Mouse (Mus musculus) ES-E14 (cell line): ENCODE measurements around the gene Ssbp2. TPM values are rescaled to one million over a fixed set of nuclear protein-coding genes. Genes with fewer than 3 reads are reported as not detected.
A peak's percentile ranks its signal among the peaks of the same experiment; 100 is the strongest.

Experiments
- DNase-seq: peaks from one replicate; pipeline ENCODE4 v3.0.0-alpha.2; 2013; ENCODE audit warnings: low read depth, low spot score
- H3K27ac ChIP-seq: 2 replicates; pipeline ENCODE4 v1.5.1; 2012; ENCODE audit warnings: low read depth, mild to moderate bottlenecking, low read length, moderate library complexity, mixed read lengths; ENCODE audit not compliant: poor library complexity, insufficient read depth, severe bottlenecking
- H3K36me3 ChIP-seq: 2 replicates; pipeline ENCODE4 v1.6.1; 2012; ENCODE audit warnings: mild to moderate bottlenecking, low read length, moderate library complexity, mixed read lengths; ENCODE audit not compliant: control insufficient read depth, poor library complexity, insufficient read depth, severe bottlenecking
- H3K4me1 ChIP-seq, 2 experiments: fragments of 150-350 bp in 1 of 2; sonication (generic) in 1 of 2; 2 replicates each; pipeline ENCODE4 v1.6.1; 2012; ENCODE audit warnings: low read length in 2 of 2, mild to moderate bottlenecking in 1 of 2, mixed read lengths in 1 of 2; ENCODE audit not compliant: control insufficient read depth in 2 of 2, insufficient read depth in 2 of 2, poor library complexity in 1 of 2
- H3K4me3 ChIP-seq, 2 experiments: fragments of 150-350 bp in 1 of 2; sonication (generic) in 1 of 2; 2 replicates each; pipeline ENCODE4 v1.5.1; 2012; ENCODE audit warnings: low read length in 2 of 2, low read depth in 1 of 2, mild to moderate bottlenecking in 1 of 2, mixed read lengths in 1 of 2; ENCODE audit not compliant: insufficient read depth in 1 of 2, poor library complexity in 1 of 2, severe bottlenecking in 1 of 2
- H3K9ac ChIP-seq: 2 replicates; pipeline ENCODE4 v1.6.1; 2012; ENCODE audit warnings: low read depth, mild to moderate bottlenecking, low read length, mixed read lengths; ENCODE audit not compliant: poor library complexity, insufficient read depth, severe bottlenecking
- H3K9me3 ChIP-seq: fragments of 150-350 bp; sonication (generic); 2 replicates; pipeline ENCODE4 v1.6.1; 2012; ENCODE audit warnings: low read depth, mild to moderate bottlenecking, low read length; ENCODE audit not compliant: control insufficient read depth, insufficient read depth
- CHD2 ChIP-seq: IDR thresholded peaks from 2 replicates; pipeline ENCODE4 v1.6.1; 2014; ENCODE audit warnings: mild to moderate bottlenecking, low read depth, low read length, inconsistent platforms
- HCFC1 ChIP-seq: IDR thresholded peaks from 2 replicates; pipeline ENCODE4 v1.6.1; 2012; ENCODE audit warnings: low read length, inconsistent platforms, borderline replicate concordance; ENCODE audit not compliant: insufficient read depth
- MAFK ChIP-seq: IDR thresholded peaks from 2 replicates; pipeline ENCODE4 v1.6.1; 2014; ENCODE audit warnings: mild to moderate bottlenecking, low read depth, low read length, inconsistent platforms; ENCODE audit not compliant: insufficient read depth
- ZC3H11A ChIP-seq: IDR thresholded peaks from 2 replicates; pipeline ENCODE4 v1.6.1; 2012; ENCODE audit warnings: low read depth, mild to moderate bottlenecking, inconsistent platforms, low read length, borderline replicate concordance
- ZNF384 ChIP-seq: IDR thresholded peaks from 2 replicates; pipeline ENCODE4 v1.6.1; 2012; ENCODE audit warnings: low read depth, low read length, inconsistent platforms
- in situ Hi-C, 2 experiments: fragments of 600-800 bp; cut with MboI; formaldehyde crosslinking; loops; one replicate each; pipeline ENCODE4 v1.15.1; 2025; ENCODE audit warnings: low sequenced_read_pairs in 2 of 2, inconsistent platforms in 1 of 2; ENCODE audit not compliant: unreplicated experiment in 2 of 2
- total RNA-seq: library from RNA; depleted of rRNA; stranded (reverse); fragments of 300-350 nt; gene quantifications from 2 replicates; pipeline ENCODE4 v1.2.3, GENCODE M21; 2012

Gene Ssbp2
- total RNA-seq, 1 experiment = 7.2 TPM

GRCm38 (mm10) chr13:91462395-91462794 is 2.3 kb downstream of the Ssbp2 start:
- in situ Hi-C loops = loop anchor here in 1 of 2 experiments (5.0 kb wide), 1 partner anchor 90 kb away; no protein-coding TSS in a partner anchor
- no peak overlapping the region for H3K27ac ChIP-seq

GRCm38 (mm10) chr13:91462893-91463481 is 2.9 kb downstream of the Ssbp2 start:
- no peak for DNase-seq

More at GRCm38 (mm10) chr13:91462395-91462794, 2.3 kb downstream of the Ssbp2 start:
- Histone ChIP-seq H3K4me3 (peak overlapping the region; percentile 73 to 77), H3K4me1 (peaks cover 0 to 4% of the 10 kb centered on the region in 2 experiments; a peak in 2 of 4 replicates), H3K9ac (no peak overlapping the region), H3K36me3 (no peaks in the 10 kb centered on the region), H3K9me3 (no peaks in the 10 kb centered on the region)
- TF ChIP-seq HCFC1 = no peak
- TF ChIP-seq MAFK = no peak
- no peak for TF ChIP-seq CHD2
- no peak for TF ChIP-seq ZNF384
- TF ChIP-seq ZC3H11A = no peak
- no peak for DNase-seq

GRCm38 (mm10) chr13:91465002-91465715 is 5.1 kb downstream of the Ssbp2 start:
- no peak overlapping the region for H3K4me3 ChIP-seq
- TF ChIP-seq ZC3H11A (no peak), CHD2 (no peak), MAFK (no peak), HCFC1 (no peak), ZNF384 (no peak)
- H3K9ac ChIP-seq = no peak overlapping the region
- no peaks in the 10 kb centered on the region for H3K9me3 ChIP-seq
- H3K27ac ChIP-seq = no peak overlapping the region
- no peak for DNase-seq
- no peaks in the 10 kb centered on the region for H3K36me3 ChIP-seq
- H3K4me1 ChIP-seq = peaks cover 0 to 2% of the 10 kb centered on the region in 2 experiments; a peak in 1 of 4 replicates
- in situ Hi-C loops = no loop called here

More at GRCm38 (mm10) chr13:91462893-91463481, 2.9 kb downstream of the Ssbp2 start:
- Histone ChIP-seq H3K27ac (no peak overlapping the region), H3K4me3 (no peak overlapping the region), H3K9me3 (no peaks in the 10 kb centered on the region), H3K9ac (no peak overlapping the region), H3K36me3 (no peaks in the 10 kb centered on the region), H3K4me1 (peaks cover 0 to 4% of the 10 kb centered on the region in 2 experiments; a peak in 2 of 4 replicates)
- TF ChIP-seq HCFC1 = no peak
- in situ Hi-C loops = loop anchor here in 1 of 2 experiments (5.0 kb wide), 1 partner anchor 91 kb away; no protein-coding TSS in a partner anchor

- H3K4me3 ChIP-seq = no peak overlapping the region
- H3K9ac ChIP-seq = no peak overlapping the region
- DNase-seq = no peak
- no peak for TF ChIP-seq ZNF384
- TF ChIP-seq MAFK = no peak
- TF ChIP-seq CHD2 = no peak
- no peak for TF ChIP-seq ZC3H11A
- no peak for TF ChIP-seq HCFC1
- no peak overlapping the region for H3K27ac ChIP-seq
- no peaks in the 10 kb centered on the region for H3K4me1 ChIP-seq
- in situ Hi-C loops = no loop called here
- H3K36me3 ChIP-seq = no peaks in the 10 kb centered on the region
- H3K9me3 ChIP-seq = no peaks in the 10 kb centered on the region
These were observed 11.5 kb downstream of the Ssbp2 start for GRCm38 (mm10) chr13:91471566-91471965.

- Histone ChIP-seq H3K36me3 (no peaks in the 10 kb centered on the region), H3K9ac (no peak overlapping the region), H3K4me1 (no peaks in the 10 kb centered on the region), H3K9me3 (no peaks in the 10 kb centered on the region), H3K4me3 (no peak overlapping the region), H3K27ac (no peak overlapping the region)
- in situ Hi-C loops = no loop called here
- TF ChIP-seq CHD2 (no peak), MAFK (no peak), ZNF384 (no peak), ZC3H11A (no peak), HCFC1 (no peak)
- no peak for DNase-seq
These were observed 11.9 kb downstream of the Ssbp2 start for GRCm38 (mm10) chr13:91471980-91472379.
